Mouse (Mus musculus) heart, adult 2 months (tissue): ENCODE measurements around the gene Ccr8. TPM values are rescaled to one million over a fixed set of nuclear protein-coding genes. Genes with fewer than 3 reads are reported as not detected.

Experiments used
- DNase-seq, 2 experiments: peaks; one replicate each; pipeline ENCODE4 v3.0.0; 2021
- H3K27ac ChIP-seq: fragments of 200-600 bp; 2 replicates; pipeline ENCODE4 v1.8.1; 2022
- H3K27me3 ChIP-seq: fragments of 200-500 bp; 2 replicates; pipeline ENCODE4 v1.6.1; 2012; ENCODE audit warnings: mild to moderate bottlenecking, low read length, inconsistent platforms, mixed read lengths; ENCODE audit not compliant: control insufficient read depth, insufficient read depth
- H3K36me3 ChIP-seq: fragments of 200-500 bp; 2 replicates; pipeline ENCODE4 v1.6.1; 2012; ENCODE audit warnings: low read length, inconsistent platforms; ENCODE audit not compliant: control insufficient read depth, insufficient read depth
- H3K4me1 ChIP-seq: fragments of 200-500 bp; 2 replicates; pipeline ENCODE4 v1.6.1; 2011; ENCODE audit warnings: low read length; ENCODE audit not compliant: control insufficient read depth, insufficient read depth
- H3K4me3 ChIP-seq: fragments of 200-600 bp; 2 replicates; pipeline ENCODE4 v1.8.1; 2022
- H3K79me2 ChIP-seq: fragments of 200-500 bp; replicated peaks from 2 replicates; pipeline ENCODE4 v1.6.1; 2012; ENCODE audit warnings: mild to moderate bottlenecking, inconsistent platforms, low read length, moderate library complexity, mixed read lengths; ENCODE audit not compliant: control insufficient read depth, insufficient read depth
- H3K9ac ChIP-seq: fragments of 200-500 bp; 2 replicates; pipeline ENCODE4 v1.6.1; 2012; ENCODE audit warnings: low read depth, mild to moderate bottlenecking, control low read depth, inconsistent platforms, low read length, mixed read lengths
- CTCF ChIP-seq: fragments of 200-600 bp; IDR thresholded peaks from 2 replicates; pipeline ENCODE4 v1.8.1; 2022; ENCODE audit warnings: antibody characterized with exemption, mild to moderate bottlenecking, moderate library complexity
- EP300 ChIP-seq: fragments of 200-500 bp; IDR thresholded peaks from 2 replicates; pipeline ENCODE4 v1.6.1; 2011; ENCODE audit warnings: low read depth, low read length, control low read depth; ENCODE audit not compliant: insufficient read depth
- POLR2A ChIP-seq: fragments of 200-500 bp; IDR thresholded peaks from 2 replicates; pipeline ENCODE4 v1.6.1; 2011; ENCODE audit warnings: mild to moderate bottlenecking, low read depth, low read length, control low read depth; ENCODE audit not compliant: insufficient read depth
- WGBS: fragments of 180-500 bp; shearing (Covaris S2); methylation state at CpG from one replicate; pipeline ENCODE4 v1.1.7; 2018; 5-methylcytosine and 5-hydroxymethylcytosine counted together
- intact Hi-C: fragments of 180-260 bp; cut with DNase I; formaldehyde crosslinking; loops from one replicate; pipeline ENCODE4 v1.15.1; 2025
- polyA plus RNA-seq: library from polyadenylated mRNA; depleted of rRNA; stranded (reverse); fragments of >200 nt; gene quantifications from 2 replicates; pipeline ENCODE4 v1.2.3, GENCODE M21; 2012
- total RNA-seq, 2 experiments: library from RNA; stranded (reverse); gene quantifications; 2 replicates each; pipeline ENCODE4 v1.2.3; 2021

Ccr8 gene
- total and polyA plus RNA-seq, 3 experiments = not detected

DNA sequence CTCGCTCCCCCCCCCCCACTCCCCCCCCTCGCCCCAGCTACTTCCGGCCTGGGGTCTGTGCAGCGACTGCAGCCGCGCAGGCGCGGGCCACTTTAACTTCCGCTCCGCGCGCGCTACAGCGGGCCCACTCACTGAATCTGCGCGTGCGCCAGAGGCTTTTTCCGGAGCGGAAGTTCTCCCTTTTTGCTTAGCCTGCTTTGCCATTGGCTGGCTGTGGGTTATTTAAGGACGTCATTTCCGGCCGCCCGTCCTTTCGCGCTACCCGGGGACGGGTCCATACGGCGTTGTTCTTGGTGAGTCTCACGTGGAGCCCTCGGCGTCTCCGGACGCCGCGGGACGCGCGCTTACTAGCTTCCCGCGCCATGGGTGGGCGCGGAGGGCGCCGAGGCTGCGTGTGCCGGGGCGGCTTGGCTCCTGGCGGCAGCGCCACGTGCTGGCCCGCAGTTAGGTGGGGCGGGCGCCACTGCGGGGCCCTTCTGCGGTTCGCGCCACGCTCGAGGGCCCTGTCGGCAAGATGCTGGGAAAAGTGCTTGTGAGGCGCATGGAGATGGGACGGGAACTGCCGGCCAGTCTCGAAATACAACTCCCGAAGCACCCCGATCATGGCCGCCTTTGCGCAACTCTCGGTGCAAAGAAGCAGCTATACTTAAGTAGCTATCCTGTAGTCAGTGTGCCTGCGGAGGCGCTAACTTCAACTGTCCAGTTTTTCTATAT, 35.8 kb downstream of the Ccr8 start, which contains the start of gene Rpsa:
Gene Rpsa, plus strand, starts transcription at position 152 of the 714 bp plus-strand sequence.
- H3K79me2 ChIP-seq = no peaks in the 10 kb centered on the region; the same call in 1 of the 2 replicates
- WGBS = 1% methylated on average over 72 of the region's 72 CpGs
- peaks cover 7% of the 10 kb centered on the region for H3K4me1 ChIP-seq
- peak within 1 kb of the TSS; percentile 67 for H3K4me3 ChIP-seq
- peak; percentile 95 to 98 for DNase-seq
- peak within 1 kb of the TSS; percentile 85 for H3K27ac ChIP-seq
- H3K36me3 ChIP-seq = peaks cover 3% of the 10 kb centered on the region
- peak within 1 kb of the TSS; percentile 96 for H3K9ac ChIP-seq
- no peaks in the 10 kb centered on the region for H3K27me3 ChIP-seq
- intact Hi-C loops = loop anchor here (1.0 to 5.0 kb wide), 2 partner anchors 17 to 370 kb away; partner anchors contain the start of gene Slc25a38
- TF ChIP-seq POLR2A (peak; percentile 90), CTCF (no peak), EP300 (0 out of 2 replicates have a peak, but pooled peaks have one; percentile 47)

DNA sequence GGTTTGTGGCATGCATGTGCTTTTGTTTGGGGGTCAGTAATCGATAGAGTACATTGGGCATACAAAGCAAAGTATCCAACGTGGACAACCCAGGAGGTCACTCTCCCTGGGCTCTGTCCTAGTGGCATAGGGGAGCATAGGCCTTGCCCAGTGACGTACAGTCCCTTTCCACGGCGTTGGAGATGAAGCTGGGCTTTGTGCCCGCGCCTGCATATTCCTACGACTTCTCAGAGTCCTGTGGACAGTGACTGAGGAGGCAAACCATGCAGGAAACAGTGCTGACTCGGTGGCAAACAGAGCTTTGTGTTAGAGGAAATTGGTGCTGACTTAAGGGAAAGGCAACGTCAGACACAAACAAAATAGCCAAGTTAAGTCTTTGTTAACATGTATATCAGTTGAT, 37.4 kb downstream of the Ccr8 start:
- H3K27me3 ChIP-seq = no peaks in the 10 kb centered on the region
- H3K36me3 ChIP-seq = peaks cover 3% of the 10 kb centered on the region
- no peak overlapping the region for H3K27ac ChIP-seq
- peaks cover 7% of the 10 kb centered on the region for H3K4me1 ChIP-seq
- H3K4me3 ChIP-seq = no peak overlapping the region
- no peak overlapping the region for H3K9ac ChIP-seq
- DNase-seq = no peak
- intact Hi-C loops = loop anchor here (5.0 kb wide), 1 partner anchor 368 kb away; no protein-coding TSS in a partner anchor
- no peaks in the 10 kb centered on the region; the same call in 1 of the 2 replicates for H3K79me2 ChIP-seq
- TF ChIP-seq CTCF (no peak), POLR2A (no peak), EP300 (no peak)
- WGBS = 44% methylated on average over 10 of the region's 10 CpGs

DNA sequence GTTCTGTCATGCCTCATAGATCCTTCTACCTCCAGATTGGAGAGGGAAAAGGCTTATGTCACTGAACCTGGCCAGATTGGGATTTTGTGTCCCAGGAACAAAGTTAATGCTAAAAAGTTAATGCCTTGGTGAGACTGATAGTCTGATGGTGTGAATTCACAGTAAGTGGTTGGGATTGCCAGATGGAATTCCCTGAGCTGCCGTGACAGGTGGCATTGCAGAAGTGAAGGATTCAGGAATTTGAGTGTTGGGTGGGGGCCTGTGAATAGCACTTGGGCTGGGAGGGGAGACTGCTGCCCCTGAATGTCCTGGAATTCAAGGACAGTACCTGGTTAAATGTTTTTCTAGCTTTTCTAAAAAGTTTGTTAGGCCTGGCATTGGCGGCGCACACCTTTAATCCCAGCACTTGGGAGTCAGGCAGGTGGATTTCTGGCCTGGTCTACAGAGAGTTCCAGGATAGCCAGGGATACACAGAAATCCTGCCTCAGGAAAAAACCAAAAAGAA, 39.9 kb downstream of the Ccr8 start:
- Histone ChIP-seq H3K9ac (no peak overlapping the region), H3K4me1 (peaks cover 7% of the 10 kb centered on the region), H3K79me2 (no peaks in the 10 kb centered on the region; the same call in 1 of the 2 replicates), H3K27me3 (no peaks in the 10 kb centered on the region), H3K36me3 (peaks cover 3% of the 10 kb centered on the region), H3K27ac (no peak overlapping the region), H3K4me3 (no peak overlapping the region)
- 88% methylated on average over 3 of the region's 3 CpGs for WGBS
- DNase-seq = no peak
- intact Hi-C loops = no loop called here
- TF ChIP-seq EP300 = no peak
- TF ChIP-seq CTCF = no peak
- TF ChIP-seq POLR2A = no peak

DNA sequence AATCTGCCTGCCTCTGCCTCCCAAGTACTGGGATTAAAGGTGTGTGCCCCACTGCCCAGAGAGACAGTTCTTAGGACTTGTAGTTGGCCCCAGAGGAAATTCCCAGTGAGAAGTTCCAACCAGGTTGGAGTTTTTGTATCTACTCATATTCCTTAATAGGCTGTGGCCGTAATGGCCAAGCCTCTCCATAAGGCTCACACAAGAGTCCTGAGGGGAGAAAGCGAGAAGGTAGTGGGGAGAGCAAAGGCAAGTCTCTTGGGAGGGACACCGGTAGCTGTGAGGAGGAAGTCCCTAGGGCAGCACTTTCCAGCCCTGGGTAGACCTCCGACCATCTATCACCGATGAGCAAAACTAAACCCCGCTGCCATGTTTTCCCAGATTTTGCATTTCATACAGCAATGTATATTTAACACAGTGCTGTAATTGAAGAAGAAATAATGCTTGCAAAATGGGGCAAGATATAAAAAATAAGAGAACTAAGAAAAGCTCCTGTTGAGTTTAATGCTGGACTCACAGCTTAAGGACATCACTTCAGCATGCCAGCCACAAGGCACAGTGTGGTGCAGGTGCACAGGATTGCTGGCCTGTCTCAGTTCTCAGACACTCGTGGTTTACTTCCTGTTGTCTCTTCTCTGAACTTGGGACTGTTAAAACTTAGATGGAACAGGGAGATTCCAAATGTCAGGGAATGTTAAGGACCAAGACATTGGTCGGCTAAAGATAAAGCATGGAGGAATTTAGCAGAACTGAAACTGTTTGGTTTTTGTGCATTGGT, 41.3 kb downstream of the Ccr8 start:
- intact Hi-C loops = no loop called here
- no peak overlapping the region for H3K27ac ChIP-seq
- 44% methylated on average over 8 of the region's 8 CpGs for WGBS

DNA sequence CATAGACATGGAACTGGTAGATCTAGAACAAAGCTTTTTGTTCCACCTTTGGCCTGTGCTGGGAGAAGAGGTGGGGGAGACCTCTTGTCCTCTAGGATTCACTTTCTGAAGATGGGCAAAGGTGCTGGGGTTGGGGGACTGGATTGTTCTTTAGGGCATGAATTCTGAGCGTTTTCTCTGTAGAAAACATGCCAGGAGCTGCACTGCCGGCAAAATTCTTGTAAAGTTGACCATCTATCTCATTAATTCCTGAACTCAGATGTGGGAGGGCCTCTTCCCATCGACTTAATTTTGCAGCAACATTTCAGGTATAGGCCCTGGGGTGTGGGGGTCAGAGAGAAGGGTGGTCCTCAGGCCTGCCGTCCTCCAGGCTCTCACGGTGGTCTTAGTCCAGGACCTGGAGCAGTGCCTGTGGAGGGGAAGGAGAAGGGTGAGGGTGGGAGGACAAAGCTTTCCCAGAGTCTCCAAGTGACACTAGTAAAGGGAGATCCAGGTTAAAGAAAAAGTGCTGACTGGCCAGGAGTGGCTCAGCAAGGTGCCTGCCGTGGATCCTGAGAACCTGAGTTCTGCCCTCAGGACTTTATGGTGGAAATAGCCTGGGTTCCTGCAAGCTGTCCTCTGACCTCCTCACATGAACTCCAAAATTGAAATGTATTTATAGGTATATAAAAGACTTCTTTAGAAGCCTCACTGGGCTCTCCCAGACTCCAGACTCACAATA, 42.0 kb downstream of the Ccr8 start:
- DNase-seq = no peak
- Histone ChIP-seq H3K79me2 (no peaks in the 10 kb centered on the region), H3K36me3 (peaks cover 3% of the 10 kb centered on the region), H3K27me3 (no peaks in the 10 kb centered on the region), H3K27ac (no peak overlapping the region), H3K9ac (no peak overlapping the region), H3K4me3 (no peak overlapping the region), H3K4me1 (peaks cover 2% of the 10 kb centered on the region)
- WGBS = 43% methylated on average over 6 of the region's 6 CpGs
- no peak for TF ChIP-seq EP300
- TF ChIP-seq CTCF = no peak
- TF ChIP-seq POLR2A = 0 out of 2 replicates have a peak, but pooled peaks have one; percentile 7
- intact Hi-C loops = no loop called here

More for the DNA sequence above, 41.3 kb downstream of the Ccr8 start:
- DNase-seq = no peak
- TF ChIP-seq POLR2A (0 out of 2 replicates have a peak, but pooled peaks have one; percentile 6), EP300 (no peak), CTCF (no peak)
- Histone ChIP-seq H3K36me3 (peaks cover 3% of the 10 kb centered on the region), H3K79me2 (no peaks in the 10 kb centered on the region), H3K27me3 (no peaks in the 10 kb centered on the region), H3K4me1 (peaks cover 7% of the 10 kb centered on the region), H3K4me3 (no peak overlapping the region), H3K9ac (no peak overlapping the region)
